8 mouse cellular contexts compared by ENCODE assay signal in genomic region chr15:101223596-101223995, GRCm38 (mm10). TPM values are rescaled to one million over a fixed set of nuclear protein-coding genes. Genes with fewer than 3 reads are reported as not detected.
A peak's percentile ranks its signal among the peaks of the same experiment; 100 is the strongest.
DNase-seq lines count a peak whose midpoint lies in the region; ATAC-seq lines count a peak whose summit lies in the region.

No protein-coding gene starts in this region.

- peaks cover 63% of the 10 kb centered on the region for H3K4me1 ChIP-seq in heart, embryonic 10.5 days
- peaks cover 25% of the 10 kb centered on the region for H3K4me1 ChIP-seq in liver, embryonic 13.5 days (replicated peaks)

- intact Hi-C loops in heart, postnatal 36 days (cut with DNase I), result no loop called here

- H3K27me3 ChIP-seq in heart, embryonic 10.5 days (ENCODE audit: insufficient read depth, poor library complexity, severe bottlenecking), result peaks cover 58% of the 10 kb centered on the region
- peaks cover 64% of the 10 kb centered on the region for H3K27me3 ChIP-seq in liver, embryonic 13.5 days

- no peak overlapping the region for H3K9ac ChIP-seq in liver, embryonic 13.5 days

- peak overlapping the region; percentile 90; the same call in 1 of the 2 replicates for H3K27ac ChIP-seq in heart, embryonic 10.5 days
- H3K27ac ChIP-seq in liver, embryonic 13.5 days, result no peak overlapping the region

- H3K9me3 ChIP-seq in heart, embryonic 10.5 days, result no peaks in the 10 kb centered on the region
- H3K9me3 ChIP-seq in liver, embryonic 13.5 days (replicated peaks), result no peaks in the 10 kb centered on the region

- 9% methylated on average over 5 of the region's 5 CpGs for WGBS in heart, embryonic 10.5 days
- 5% methylated on average over 5 of the region's 5 CpGs for WGBS in liver, embryonic 13.5 days (ENCODE audit: insufficient replicate concordance)

- no peak for DNase-seq in heart, embryonic 10.5 days (ENCODE audit: low spot score)
- no peak for DNase-seq in heart, postnatal 36 days
- DNase-seq in thymus, postnatal 4 days, result peak; percentile 24
- DNase-seq in thymus, adult 18-20 months, result no peak
- DNase-seq in liver, embryonic 13.5 days, result no peak
- no peak for DNase-seq in layer of hippocampus, adult 8-10 months (ENCODE audit: low spot score in 2 of 2)
- DNase-seq in T-cell, adult 2 months (ENCODE audit: low spot score), result no peak

- peak overlapping the region; percentile 91 for H3K4me3 ChIP-seq in heart, embryonic 10.5 days
- peak overlapping the region; percentile 62 for H3K4me3 ChIP-seq in liver, embryonic 13.5 days (replicated peaks)

- no peak for ATAC-seq in liver, embryonic 13.5 days (ENCODE audit: low read depth)
- no peak for ATAC-seq in frontal cortex, adult (ENCODE audit: low TSS enrichment)

- peak overlapping the region; percentile 76 for H3K4me2 ChIP-seq in liver, embryonic 13.5 days

- H3K36me3 ChIP-seq in heart, embryonic 10.5 days, result 0 out of 2 replicates have a peak, but pooled peaks cover 3% of the 10 kb centered on the region
- no peaks in the 10 kb centered on the region for H3K36me3 ChIP-seq in liver, embryonic 13.5 days

RNA-seq across cellular contexts. Expression of gene Grasp, which starts 0.4 kb away (rescaled TPM):
- polyA plus RNA-seq in heart, embryonic 10.5 days (2016; fragmentation: Nextera tagmentation; extraction: Ambion mirVana), result 3.4 and 5.0 TPM in 2 replicates
- total RNA-seq in heart, postnatal 36 days (2021), result 10 to 100 TPM; 10.7 to 12.0 TPM
- 0.29 and 0.44 TPM in 2 replicates for polyA plus RNA-seq in liver, embryonic 13.5 days (2015; fragmentation: Nextera tagmentation; extraction: Ambion mirVana)
- 10 to 100 TPM; 57.6 to 64.4 (median 61.9) TPM for total RNA-seq in layer of hippocampus, adult 8-10 months (2022)

RNA-seq across cellular contexts. Expression of gene Nr4a1, which starts 30.5 kb away (rescaled TPM):
- 8.0 and 13.0 TPM in 2 replicates for polyA plus RNA-seq in heart, embryonic 10.5 days (2016; fragmentation: Nextera tagmentation; extraction: Ambion mirVana)
- 10 to 100 TPM in 1 of 2 experiments, 1 to 10 TPM in 1; 5.2 to 98.5 TPM for total RNA-seq in heart, postnatal 36 days (2021)
- polyA plus RNA-seq in liver, embryonic 13.5 days (2015; fragmentation: Nextera tagmentation; extraction: Ambion mirVana), result 0.43 and 0.56 TPM in 2 replicates
- 10 to 100 TPM; 50.3 to 89.6 (median 71.5) TPM for total RNA-seq in layer of hippocampus, adult 8-10 months (2022)

RNA-seq across cellular contexts. Expression of gene Acvr1b, which starts 49.7 kb away (rescaled TPM):
- polyA plus RNA-seq in heart, embryonic 10.5 days (2016; fragmentation: Nextera tagmentation; extraction: Ambion mirVana), result 5.4 and 5.6 TPM in 2 replicates
- total RNA-seq in heart, postnatal 36 days (2021), result 10 to 100 TPM; 12.6 to 14.6 TPM
- polyA plus RNA-seq in liver, embryonic 13.5 days (2015; fragmentation: Nextera tagmentation; extraction: Ambion mirVana), result 1.0 and 1.6 TPM in 2 replicates
- 10 to 100 TPM; 81.2 to 96.0 (median 85.4) TPM for total RNA-seq in layer of hippocampus, adult 8-10 months (2022)

Comparison
In these comparisons a context has a peak if more than half of its experiments do, and no peak if none do; other contexts are left out.
1. RNA of gene Grasp, which starts 0.4 kb away (total RNA-seq): 57.6 to 64.4 TPM in layer of hippocampus, adult 8-10 months; 10.7 to 12.0 TPM in heart, postnatal 36 days; every median in the first group is over 4 times any median in the second.
2. RNA of gene Acvr1b, which starts 49.7 kb away (total RNA-seq): 81.2 to 96.0 TPM in layer of hippocampus, adult 8-10 months; 12.6 to 14.6 TPM in heart, postnatal 36 days; every median in the first group is over 4 times any median in the second.